Mouse (Mus musculus) embryonic facial prominence, embryonic 12.5 days (tissue): ENCODE measurements at regions not wholly inside any gene's neighbourhood (a gene's known extent, or its start where the extent isn't known, plus 50 kb on each side); places are given as distances from the start of the nearest gene placed in this dataset.
"Not testable (repeated sequence)": the region's sequence is repeated elsewhere in the genome, so short reads cannot be mapped to it uniquely, and the experiment has no call there.

ENCODE experiments used
- ATAC-seq: fragments of 200-750 bp; cut with Nextera tagmentation; 2 replicates; pipeline ENCODE4 v1.8.0; 2017; ENCODE audit not compliant: insufficient number of reproducible peaks, insufficient read depth, low FRiP score, low TSS enrichment
- H3K27ac ChIP-seq: fragments of 300-500 bp; sonication (generic); 2 replicates; pipeline ENCODE4 v1.5.1; 2016; ENCODE audit warnings: mild to moderate bottlenecking
- H3K27me3 ChIP-seq: fragments of 300-500 bp; sonication (generic); 2 replicates; pipeline ENCODE4 v1.6.1; 2016; ENCODE audit warnings: mild to moderate bottlenecking, moderate library complexity
- H3K36me3 ChIP-seq: fragments of 300-500 bp; sonication (generic); 2 replicates; pipeline ENCODE4 v1.6.1; 2016; ENCODE audit warnings: mild to moderate bottlenecking
- H3K4me1 ChIP-seq: fragments of 300-500 bp; sonication (generic); 2 replicates; pipeline ENCODE4 v1.6.1; 2016
- H3K4me2 ChIP-seq: fragments of 300-500 bp; sonication (generic); replicated peaks from 2 replicates; pipeline ENCODE4 v1.6.1; 2016; ENCODE audit warnings: mild to moderate bottlenecking, moderate library complexity
- H3K4me3 ChIP-seq: fragments of 300-500 bp; sonication (generic); 2 replicates; pipeline ENCODE4 v1.5.1; 2016; ENCODE audit warnings: mild to moderate bottlenecking
- H3K9ac ChIP-seq: fragments of 300-500 bp; sonication (generic); 2 replicates; pipeline ENCODE4 v1.6.1; 2016; ENCODE audit warnings: mild to moderate bottlenecking, moderate library complexity
- H3K9me3 ChIP-seq: fragments of 300-500 bp; sonication (generic); 2 replicates; pipeline ENCODE4 v1.6.1; 2016; ENCODE audit warnings: mild to moderate bottlenecking, moderate library complexity
- WGBS: fragments of 180-500 bp; shearing (Covaris S2); methylation state at CpG from one replicate; pipeline ENCODE4 v1.1.7; 2016; 5-methylcytosine and 5-hydroxymethylcytosine counted together

DNA sequence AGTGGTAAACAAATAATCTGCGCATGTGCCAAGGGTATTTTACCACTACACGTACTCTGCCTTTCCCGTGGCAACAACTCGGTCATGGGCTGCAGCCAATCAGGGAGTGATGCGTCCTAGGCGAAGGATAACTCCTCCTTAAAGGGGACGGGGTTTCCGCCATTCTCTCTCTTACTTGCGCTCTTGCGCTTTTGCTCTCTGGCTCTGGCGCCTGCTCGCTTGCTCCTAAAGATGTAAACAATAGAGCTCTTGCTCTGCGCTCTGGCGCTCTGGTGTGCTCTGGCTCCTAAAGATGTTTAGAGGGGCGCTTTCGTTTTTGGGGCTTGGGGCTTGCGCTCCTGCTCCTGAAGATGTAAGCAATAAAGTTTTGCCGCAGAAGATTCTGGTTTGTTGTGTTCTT is 166.9 kb upstream of the Thumpd2 start:
- not testable (repeated sequence) for H3K27ac ChIP-seq, H3K9ac ChIP-seq, H3K9me3 ChIP-seq, H3K4me1 ChIP-seq, H3K4me2 ChIP-seq, H3K27me3 ChIP-seq, H3K36me3 ChIP-seq, ATAC-seq, H3K4me3 ChIP-seq
- WGBS = over 99% methylated on average over 13 of the region's 18 CpGs

DNA sequence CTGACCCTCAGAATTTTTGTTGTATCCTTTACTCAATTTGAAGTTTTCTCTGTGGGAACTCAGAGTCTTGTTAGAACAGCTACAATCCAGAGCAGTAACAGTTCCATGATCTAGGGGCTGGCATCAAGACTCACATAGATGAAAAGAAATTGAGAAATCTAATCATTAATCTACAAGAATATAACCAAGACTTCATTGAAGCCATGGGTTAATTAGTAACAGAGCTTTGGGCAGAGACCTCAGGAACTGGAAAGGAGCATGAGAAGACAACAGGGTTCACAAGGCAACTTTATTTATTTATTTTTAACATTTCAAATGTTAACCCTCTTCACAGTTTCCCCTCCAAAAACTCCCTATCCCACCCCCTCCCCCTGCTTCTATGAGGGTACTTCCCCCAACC is 160.4 kb upstream of the Thumpd2 start:
- Histone ChIP-seq H3K9me3 (no peaks in the 10 kb centered on the region), H3K4me2 (no peak overlapping the region), H3K36me3 (no peaks in the 10 kb centered on the region), H3K27ac (no peak overlapping the region), H3K4me3 (no peak overlapping the region), H3K4me1 (no peaks in the 10 kb centered on the region), H3K27me3 (no peaks in the 10 kb centered on the region), H3K9ac (no peak overlapping the region)
- no peak for ATAC-seq

DNA sequence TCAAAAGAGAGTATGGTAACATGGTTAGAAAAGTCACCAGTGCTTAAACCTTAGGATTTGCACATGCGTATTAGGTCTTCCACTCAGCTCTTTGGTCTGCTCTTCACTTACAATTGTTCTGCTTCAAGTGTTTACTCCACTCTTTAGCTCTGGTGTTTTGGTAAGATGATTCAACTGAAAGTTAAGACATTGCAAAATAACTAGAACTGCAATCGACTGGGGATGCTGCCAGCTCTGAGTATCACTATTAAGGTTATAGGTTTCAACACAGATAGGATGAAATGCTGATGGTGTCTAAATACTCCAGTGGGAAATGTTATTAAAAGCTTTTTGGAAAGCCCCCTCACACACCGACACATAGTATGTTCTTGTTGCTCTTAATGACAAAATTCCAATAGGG is 156.6 kb upstream of the Thumpd2 start:
- H3K36me3 ChIP-seq = no peaks in the 10 kb centered on the region
- 87% methylated on average over 3 of the region's 3 CpGs for WGBS
- ATAC-seq = no peak
- no peaks in the 10 kb centered on the region for H3K9me3 ChIP-seq
- H3K4me3 ChIP-seq = no peak overlapping the region
- no peaks in the 10 kb centered on the region for H3K27me3 ChIP-seq
- H3K4me2 ChIP-seq = no peak overlapping the region
- no peak overlapping the region for H3K9ac ChIP-seq
- no peaks in the 10 kb centered on the region for H3K4me1 ChIP-seq
- no peak overlapping the region for H3K27ac ChIP-seq

DNA sequence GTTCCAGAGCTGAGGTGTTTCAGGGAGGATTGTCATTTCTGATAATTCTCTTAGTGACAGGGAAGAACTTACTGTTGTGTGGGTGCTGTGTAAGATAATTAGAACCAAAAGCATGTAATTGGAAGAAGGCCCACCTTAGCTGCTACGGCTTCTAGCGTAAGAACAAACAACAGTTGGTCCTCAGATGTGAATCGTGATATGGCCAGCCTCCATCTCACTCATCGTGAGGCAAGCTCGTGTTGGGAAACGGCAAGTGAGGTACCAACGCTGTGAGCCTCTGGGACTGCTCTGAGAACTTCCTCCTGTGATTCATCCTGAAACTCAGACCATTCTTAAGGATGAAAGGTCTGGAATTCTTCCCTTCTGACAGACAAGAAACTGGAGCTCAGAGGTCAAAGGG is 150.0 kb upstream of the Thumpd2 start:
- H3K36me3 ChIP-seq = no peaks in the 10 kb centered on the region
- H3K9me3 ChIP-seq = no peaks in the 10 kb centered on the region
- H3K27me3 ChIP-seq = no peaks in the 10 kb centered on the region
- 75% methylated on average over 7 of the region's 7 CpGs for WGBS
- no peak for ATAC-seq
- no peaks in the 10 kb centered on the region for H3K4me1 ChIP-seq
- no peak overlapping the region for H3K27ac ChIP-seq
- no peak overlapping the region for H3K9ac ChIP-seq
- no peak overlapping the region for H3K4me2 ChIP-seq
- H3K4me3 ChIP-seq = no peak overlapping the region

DNA sequence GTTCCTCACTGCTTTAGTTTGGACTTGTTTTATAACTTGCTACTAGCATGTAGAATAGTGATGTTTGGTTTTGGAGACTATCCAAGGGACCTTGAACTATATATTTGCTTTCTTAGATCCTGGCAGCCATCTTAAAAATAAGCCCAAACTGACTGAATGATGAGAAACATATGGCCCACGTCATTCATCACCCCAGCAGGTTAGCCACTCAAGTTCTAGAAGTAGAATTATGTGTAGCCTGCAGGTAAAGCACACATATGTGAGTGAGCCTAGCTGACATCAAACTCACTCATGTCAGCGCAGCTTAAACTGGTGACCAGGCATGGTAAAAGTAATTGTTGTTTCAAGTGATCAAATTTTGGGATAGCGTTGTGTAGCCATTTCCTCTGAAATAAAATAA is 147.2 kb upstream of the Thumpd2 start:
- Histone ChIP-seq H3K9me3 (no peaks in the 10 kb centered on the region), H3K4me1 (no peaks in the 10 kb centered on the region), H3K4me3 (no peak overlapping the region), H3K4me2 (no peak overlapping the region), H3K36me3 (no peaks in the 10 kb centered on the region), H3K27me3 (no peaks in the 10 kb centered on the region), H3K9ac (no peak overlapping the region), H3K27ac (no peak overlapping the region)
- 56% methylated on average over 3 of the region's 3 CpGs for WGBS
- ATAC-seq = no peak

DNA sequence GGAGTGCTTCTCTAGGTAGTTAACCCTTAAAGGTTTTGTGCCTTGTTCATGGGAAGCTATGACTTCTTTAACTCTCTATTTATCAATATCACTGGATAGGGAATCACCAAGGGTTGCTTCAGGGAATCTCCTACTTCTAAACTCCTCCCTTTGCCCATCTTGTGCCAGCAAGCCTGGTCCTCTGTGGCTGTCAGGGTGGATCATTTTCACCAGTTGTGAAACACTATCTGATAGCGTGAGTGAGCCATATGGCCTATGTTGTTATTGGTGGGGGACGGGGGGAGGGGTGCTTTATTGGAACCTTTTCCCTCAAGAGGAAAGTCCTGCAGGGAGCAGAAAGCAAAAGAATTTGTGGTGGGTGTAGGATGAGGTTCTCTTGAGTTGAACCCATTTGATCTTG is 145.5 kb upstream of the Thumpd2 start:
- Histone ChIP-seq H3K36me3 (no peaks in the 10 kb centered on the region), H3K27ac (no peak overlapping the region), H3K9me3 (0 out of 2 replicates have a peak, but pooled peaks cover 5% of the 10 kb centered on the region), H3K27me3 (no peaks in the 10 kb centered on the region), H3K4me3 (no peak overlapping the region), H3K4me1 (no peaks in the 10 kb centered on the region), H3K9ac (no peak overlapping the region), H3K4me2 (no peak overlapping the region)
- no peak for ATAC-seq
- 57% methylated on average over 2 of the region's 2 CpGs for WGBS

DNA sequence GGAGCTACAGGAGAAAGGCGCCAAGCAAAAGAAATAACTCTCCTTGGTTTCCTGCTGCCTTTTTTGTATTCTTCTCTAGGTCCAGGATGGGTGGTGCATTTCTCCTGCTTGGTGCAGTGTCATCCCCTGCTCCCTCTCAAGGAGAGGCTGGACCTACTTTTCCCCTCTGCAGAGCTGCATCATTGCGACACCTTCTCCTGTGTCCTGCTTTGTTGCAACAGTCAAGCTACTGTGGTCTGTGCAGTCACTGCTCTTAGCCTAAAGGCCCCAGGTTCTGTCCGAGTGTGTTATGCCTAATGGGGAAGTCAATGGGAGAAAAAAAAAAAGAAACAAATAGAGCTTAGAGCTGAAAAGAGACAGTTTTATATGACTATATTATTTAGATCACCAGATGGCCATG is 144.4 kb upstream of the Thumpd2 start:
- no peak for ATAC-seq
- Histone ChIP-seq H3K4me3 (no peak overlapping the region), H3K27me3 (no peaks in the 10 kb centered on the region), H3K36me3 (no peaks in the 10 kb centered on the region), H3K27ac (no peak overlapping the region), H3K9ac (no peak overlapping the region), H3K4me2 (no peak overlapping the region), H3K9me3 (0 out of 2 replicates have a peak, but pooled peaks cover 5% of the 10 kb centered on the region), H3K4me1 (no peaks in the 10 kb centered on the region)
- 92% methylated on average over 3 of the region's 3 CpGs for WGBS

DNA sequence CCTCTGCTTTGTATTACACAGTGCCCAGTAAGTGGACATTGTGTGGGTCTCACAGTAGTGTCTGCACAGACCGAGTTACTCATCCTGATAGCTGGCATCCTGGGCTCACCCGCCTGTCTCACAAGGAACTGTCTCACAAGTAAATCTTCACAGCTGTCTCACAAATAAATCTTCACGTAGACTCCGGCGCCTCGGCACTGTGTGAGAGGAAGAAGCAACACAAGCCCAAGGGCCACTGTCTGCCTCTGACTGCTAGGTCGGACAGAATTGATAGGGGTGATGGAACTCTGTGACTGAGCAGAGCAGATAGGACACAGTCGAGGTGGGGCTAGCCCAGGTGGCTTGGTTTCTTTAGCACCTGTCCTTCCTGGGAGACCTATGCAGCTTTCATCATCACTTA is 136.2 kb upstream of the Thumpd2 start:
- no peak overlapping the region for H3K27ac ChIP-seq
- H3K36me3 ChIP-seq = no peaks in the 10 kb centered on the region
- WGBS = 58% methylated on average over 8 of the region's 8 CpGs
- H3K4me2 ChIP-seq = no peak overlapping the region
- no peaks in the 10 kb centered on the region for H3K9me3 ChIP-seq
- H3K4me1 ChIP-seq = no peaks in the 10 kb centered on the region
- no peak for ATAC-seq
- no peaks in the 10 kb centered on the region for H3K27me3 ChIP-seq
- H3K4me3 ChIP-seq = no peak overlapping the region
- H3K9ac ChIP-seq = no peak overlapping the region

DNA sequence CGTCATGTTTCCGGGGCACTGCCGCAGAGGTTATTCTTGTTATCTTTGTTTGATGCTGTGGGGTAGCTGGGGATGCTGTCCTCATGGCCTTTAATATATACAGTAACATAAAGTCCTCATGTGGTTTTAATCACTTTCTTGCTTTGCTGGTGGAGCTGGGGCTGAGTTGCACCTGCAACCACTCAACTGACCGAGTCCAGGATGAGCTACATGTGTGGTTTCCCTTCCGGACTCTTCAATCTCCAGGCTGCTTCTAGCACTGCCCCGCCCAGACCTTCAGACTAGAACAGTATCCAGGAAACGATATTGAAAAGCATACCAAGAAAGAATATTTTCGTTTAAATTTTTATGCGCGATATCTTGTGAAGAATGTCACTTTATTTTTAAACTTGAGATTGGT is 129.1 kb upstream of the Thumpd2 start:
- Histone ChIP-seq H3K27ac (no peak overlapping the region), H3K9me3 (no peaks in the 10 kb centered on the region), H3K4me2 (peak overlapping the region; percentile 21), H3K27me3 (no peaks in the 10 kb centered on the region), H3K4me1 (no peaks in the 10 kb centered on the region), H3K9ac (no peak overlapping the region), H3K36me3 (no peaks in the 10 kb centered on the region), H3K4me3 (no peak overlapping the region)
- ATAC-seq = no peak
- 53% methylated on average over 10 of the region's 10 CpGs for WGBS

DNA sequence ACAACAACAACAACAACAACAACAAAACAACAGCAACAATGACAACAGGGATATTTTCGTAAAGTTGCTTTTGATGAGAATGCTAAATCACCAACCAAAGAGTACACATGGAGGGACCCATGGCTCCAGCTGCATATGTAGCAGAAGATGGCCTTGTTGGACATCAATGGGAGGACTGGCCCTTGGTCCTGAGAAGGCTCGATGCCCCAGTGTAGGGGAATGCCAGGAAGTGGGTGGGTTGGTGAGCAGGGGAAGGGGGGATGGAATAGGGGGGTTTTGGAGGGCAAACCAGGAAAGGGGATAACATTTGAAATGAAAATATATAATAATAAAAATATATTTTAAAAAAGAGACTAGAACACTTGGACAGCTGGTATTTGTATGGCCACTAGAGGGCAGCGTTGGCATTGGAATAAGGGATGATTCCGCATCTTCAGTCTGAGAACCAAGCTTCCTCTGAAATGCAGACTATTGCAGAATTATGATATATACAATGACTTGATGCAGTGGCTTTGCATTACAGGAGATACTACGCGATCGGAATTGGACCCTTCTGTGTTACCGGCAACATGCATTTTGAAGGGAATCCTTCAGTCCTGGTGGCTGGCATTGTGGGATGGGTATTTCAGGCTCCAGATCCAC is 128.5 kb upstream of the Thumpd2 start:
- 35% methylated on average over 8 of the region's 8 CpGs for WGBS
- no peaks in the 10 kb centered on the region for H3K36me3 ChIP-seq

DNA sequence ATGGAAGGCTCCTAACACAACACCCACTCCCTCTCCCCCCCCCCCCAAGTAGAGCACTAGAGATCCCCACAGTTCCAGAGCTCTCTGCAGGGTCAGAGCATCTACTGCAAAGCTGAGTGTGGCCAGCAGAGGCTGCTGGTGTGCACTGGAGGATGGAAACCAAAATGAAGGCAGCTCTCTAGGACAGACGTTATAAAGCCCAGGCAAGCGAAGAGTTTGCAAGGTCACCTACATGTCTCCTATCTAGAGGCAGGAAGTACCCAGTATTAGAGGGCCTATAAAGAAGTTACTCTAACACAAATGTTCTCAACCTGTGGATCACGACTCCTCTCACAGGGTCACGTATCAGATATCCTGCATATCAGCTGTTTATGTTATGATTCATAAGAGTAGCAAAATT is 125.1 kb upstream of the Thumpd2 start:
- H3K9ac ChIP-seq = no peak overlapping the region
- H3K9me3 ChIP-seq = no peaks in the 10 kb centered on the region
- 0 out of 2 replicates have a peak, but pooled peaks have one; percentile 31 for ATAC-seq
- 54% methylated on average over 4 of the region's 4 CpGs for WGBS
- H3K27me3 ChIP-seq = no peaks in the 10 kb centered on the region
- no peaks in the 10 kb centered on the region for H3K4me1 ChIP-seq
- H3K4me3 ChIP-seq = no peak overlapping the region
- H3K27ac ChIP-seq = no peak overlapping the region
- H3K36me3 ChIP-seq = no peaks in the 10 kb centered on the region
- no peak overlapping the region for H3K4me2 ChIP-seq

More for the DNA sequence above, 128.5 kb upstream of the Thumpd2 start:
- Histone ChIP-seq H3K4me3 (no peak overlapping the region), H3K9me3 (no peaks in the 10 kb centered on the region), H3K27me3 (no peaks in the 10 kb centered on the region), H3K4me2 (peak overlapping the region; percentile 21), H3K27ac (no peak overlapping the region), H3K4me1 (no peaks in the 10 kb centered on the region), H3K9ac (no peak overlapping the region)
- no peak for ATAC-seq

DNA sequence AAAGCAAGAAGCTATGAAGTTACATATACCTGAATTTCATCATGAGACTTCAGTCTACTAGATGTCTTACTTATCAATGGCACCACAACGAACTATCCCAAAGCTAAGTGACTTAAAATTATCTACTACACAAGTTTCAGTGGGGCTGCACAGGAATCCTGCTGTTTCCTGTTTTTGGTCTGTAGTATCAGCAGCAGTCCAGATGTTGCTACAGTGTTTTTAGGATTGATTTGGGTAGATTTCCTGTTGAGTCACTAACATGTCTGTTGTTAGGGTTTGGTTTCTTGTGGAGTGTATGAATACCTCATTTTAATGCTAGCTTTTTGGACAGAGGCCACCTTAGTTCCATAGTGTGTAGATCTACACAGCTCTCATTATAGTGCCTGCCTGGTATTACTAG is 120.8 kb upstream of the Thumpd2 start:
- no peaks in the 10 kb centered on the region for H3K36me3 ChIP-seq
- no peak overlapping the region for H3K9ac ChIP-seq
- no peaks in the 10 kb centered on the region for H3K9me3 ChIP-seq
- H3K27me3 ChIP-seq = no peaks in the 10 kb centered on the region
- no peak overlapping the region for H3K27ac ChIP-seq
- H3K4me3 ChIP-seq = no peak overlapping the region
- H3K4me2 ChIP-seq = no peak overlapping the region
- 81% methylated on average over 1 of the region's 1 CpGs for WGBS
- no peak for ATAC-seq
- H3K4me1 ChIP-seq = no peaks in the 10 kb centered on the region
